Mouse (Mus musculus) hindbrain, embryonic 11.5 days (tissue): ENCODE results near the gene Klrb1c. TPM values are rescaled to one million over a fixed set of nuclear protein-coding genes. Genes with fewer than 3 reads are reported as not detected.
"Not testable (repeated sequence)": the region's sequence is repeated elsewhere in the genome, so short reads cannot be mapped to it uniquely, and the experiment has no call there.

Source experiments
- ATAC-seq: fragments of 200-750 bp; cut with Nextera tagmentation; 2 replicates; pipeline ENCODE4 v1.8.0; 2017; ENCODE audit warnings: mild to moderate bottlenecking, moderate TSS enrichment, moderate library complexity; ENCODE audit not compliant: low FRiP score
- DNase-seq: peaks from one replicate; pipeline ENCODE4 v3.0.0-alpha.2; 2015; ENCODE audit warnings: low spot score
- H3K27ac ChIP-seq: fragments of 300-500 bp; sonication (generic); 2 replicates; pipeline ENCODE4 v1.5.1; 2014; ENCODE audit warnings: mild to moderate bottlenecking, low read depth, low read length
- H3K27me3 ChIP-seq: fragments of 300-500 bp; sonication (generic); 2 replicates; pipeline ENCODE4 v1.6.1; 2014; ENCODE audit warnings: mild to moderate bottlenecking, low read length, moderate library complexity, mixed read lengths; ENCODE audit not compliant: control insufficient read depth, insufficient read depth
- H3K36me3 ChIP-seq: fragments of 300-500 bp; sonication (generic); 2 replicates; pipeline ENCODE4 v1.6.1; 2014; ENCODE audit warnings: mild to moderate bottlenecking, low read length, moderate library complexity, mixed read lengths; ENCODE audit not compliant: control insufficient read depth, insufficient read depth
- H3K4me1 ChIP-seq: fragments of 300-500 bp; sonication (generic); replicated peaks from 2 replicates; pipeline ENCODE4 v1.6.1; 2014; ENCODE audit warnings: low read length, mixed read lengths; ENCODE audit not compliant: control insufficient read depth, insufficient read depth
- H3K4me2 ChIP-seq: fragments of 300-500 bp; sonication (generic); replicated peaks from 2 replicates; pipeline ENCODE4 v1.6.1; 2014; ENCODE audit warnings: mild to moderate bottlenecking, low read depth, low read length
- H3K4me3 ChIP-seq: fragments of 300-500 bp; sonication (generic); 2 replicates; pipeline ENCODE4 v1.5.1; 2014; ENCODE audit warnings: low read depth, low read length
- H3K9ac ChIP-seq: fragments of 300-500 bp; sonication (generic); 2 replicates; pipeline ENCODE4 v1.6.1; 2014; ENCODE audit warnings: low read depth, low read length
- H3K9me3 ChIP-seq: fragments of 300-500 bp; sonication (generic); 2 replicates; pipeline ENCODE4 v1.6.1; 2016; ENCODE audit warnings: low read length; ENCODE audit not compliant: control insufficient read depth
- WGBS: fragments of 180-500 bp; shearing (Covaris S2); extraction: QIAGEN DNeasy Blood & Tissue Kit; methylation state at CpG from one replicate; pipeline ENCODE4 v1.1.7; 2014; 5-methylcytosine and 5-hydroxymethylcytosine counted together
- polyA plus RNA-seq: library from polyadenylated mRNA; unstranded; fragments of >200 nt; fragmentation: Nextera tagmentation; extraction: Ambion mirVana; gene quantifications from 2 replicates; pipeline ENCODE4 v1.2.1, GENCODE M21; 2014

The Klrb1c gene
- polyA plus RNA-seq, 1 experiment from 2014 or later: not detected

DNA sequence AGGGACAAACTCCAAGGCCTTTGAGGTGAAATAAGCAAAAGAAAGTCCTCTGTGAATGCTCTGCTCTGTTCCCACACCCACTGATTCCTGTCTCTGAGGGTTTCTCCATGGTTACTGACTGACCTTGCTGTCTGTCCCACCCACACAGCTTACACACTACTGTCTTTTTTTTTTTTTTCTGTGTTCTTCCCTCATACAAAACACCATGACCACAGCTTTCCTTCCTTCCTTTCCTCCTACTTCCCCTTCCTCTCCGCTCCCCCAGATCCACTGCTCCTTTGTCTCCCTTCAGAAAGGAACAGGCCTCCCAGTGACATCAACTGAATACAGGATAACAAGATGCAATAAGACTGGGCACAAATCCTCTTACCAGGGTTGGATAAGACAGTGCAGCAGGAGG is 498 bp downstream of the Klrb1c start:
- ATAC-seq (no peak), DNase-seq (no peak)
- 82% methylated on average over 1 of the region's 1 CpGs for WGBS
- no peak overlapping the region for H3K4me3 ChIP-seq
- H3K27ac ChIP-seq: no peak overlapping the region
- H3K9me3 ChIP-seq: no peaks in the 10 kb centered on the region
- no peak overlapping the region for H3K4me2 ChIP-seq
- no peaks in the 10 kb centered on the region for H3K27me3 ChIP-seq
- H3K36me3 ChIP-seq: no peaks in the 10 kb centered on the region
- H3K4me1 ChIP-seq: no peaks in the 10 kb centered on the region
- no peak overlapping the region for H3K9ac ChIP-seq

DNA sequence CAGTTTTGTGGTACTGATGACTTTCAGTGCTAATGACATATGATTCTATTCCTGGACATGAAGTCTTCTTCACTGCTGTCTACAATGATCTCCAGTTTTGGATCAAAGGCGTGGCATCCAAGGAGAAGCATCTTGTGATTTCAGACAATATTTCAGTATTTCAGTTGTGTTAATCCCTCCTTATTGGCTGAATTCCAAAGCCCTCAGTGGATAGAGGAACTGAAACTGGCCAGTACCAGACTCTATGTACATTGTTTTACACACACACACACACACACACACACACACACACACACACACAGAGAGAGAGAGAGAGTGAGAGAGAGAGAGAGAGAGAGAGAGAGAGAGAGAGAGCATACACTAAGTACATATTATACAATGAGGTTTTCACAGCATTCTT is 2.6 kb downstream of the Klrb1c start:
- not testable (repeated sequence) for H3K9me3 ChIP-seq, ATAC-seq, H3K27me3 ChIP-seq, H3K4me2 ChIP-seq, H3K9ac ChIP-seq, H3K27ac ChIP-seq, H3K36me3 ChIP-seq, DNase-seq, H3K4me3 ChIP-seq, H3K4me1 ChIP-seq
- WGBS: 73% methylated on average over 1 of the region's 1 CpGs

DNA sequence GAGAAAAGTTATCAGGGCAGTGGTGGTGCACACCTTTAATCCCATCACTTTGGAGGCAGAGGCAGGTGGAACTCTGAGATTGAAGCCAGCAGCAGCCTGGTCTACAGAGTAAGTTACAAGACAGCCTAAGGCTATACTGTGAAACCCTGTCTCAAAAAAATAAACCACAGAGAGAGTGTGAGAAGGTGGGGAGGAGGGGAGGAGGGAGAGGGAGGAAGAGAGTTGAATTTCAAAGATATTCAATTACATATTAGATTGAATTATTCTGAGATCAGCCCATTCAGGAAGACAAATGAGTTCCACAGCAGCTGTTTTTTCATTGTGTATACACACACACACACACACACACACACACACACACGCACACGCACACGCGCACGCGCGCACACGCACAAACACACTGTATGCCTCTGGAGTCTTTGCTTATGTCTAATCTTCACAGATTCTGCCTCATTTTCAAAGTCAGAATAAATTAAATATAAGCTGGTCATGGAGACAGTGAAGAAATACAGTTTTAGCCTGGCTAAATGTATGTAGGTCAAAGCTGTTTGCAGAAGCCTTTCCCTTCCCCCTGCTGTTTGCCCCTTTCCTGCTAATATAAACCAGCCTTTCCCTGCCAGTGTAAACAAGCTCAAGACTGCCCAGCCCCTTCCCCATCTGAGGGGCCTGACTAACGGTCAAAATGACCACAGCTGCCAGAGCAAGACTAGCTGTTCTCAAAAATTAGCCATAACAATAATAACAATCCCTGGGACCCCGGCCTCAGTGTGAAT is 19.3 kb downstream of the Klrb1c start:
- ATAC-seq (no peak), DNase-seq (peak; percentile 38)
- Histone ChIP-seq H3K9ac (no peak overlapping the region), H3K4me2 (no peak overlapping the region), H3K4me3 (no peak overlapping the region), H3K9me3 (no peaks in the 10 kb centered on the region), H3K27ac (0 out of 2 replicates have a peak overlapping the region, but pooled peaks have one; percentile 17), H3K36me3 (no peaks in the 10 kb centered on the region), H3K4me1 (no peaks in the 10 kb centered on the region), H3K27me3 (no peaks in the 10 kb centered on the region)
- 82% methylated on average over 10 of the region's 10 CpGs for WGBS

DNA sequence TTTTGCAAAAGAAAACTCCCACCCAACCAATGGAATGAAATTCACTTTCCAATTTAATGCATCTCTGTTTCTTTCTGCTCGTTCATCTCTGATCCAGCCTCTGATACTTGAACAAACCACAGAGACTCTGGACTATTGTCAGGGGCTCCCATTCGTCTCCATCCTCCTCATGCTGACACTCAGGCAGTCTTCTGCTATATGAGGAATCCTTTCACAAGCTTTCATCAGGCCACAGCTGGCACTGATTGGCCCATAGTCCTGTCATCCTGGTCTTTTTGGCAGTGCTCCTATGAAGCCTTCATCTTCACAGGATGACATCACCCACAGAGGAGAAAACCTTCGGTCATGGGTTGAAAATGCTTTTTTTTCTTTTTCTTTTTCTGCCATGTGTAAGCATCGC is 21.0 kb downstream of the Klrb1c start:
- Histone ChIP-seq H3K4me3 (no peak overlapping the region), H3K4me1 (no peaks in the 10 kb centered on the region), H3K27ac (no peak overlapping the region), H3K36me3 (no peaks in the 10 kb centered on the region), H3K9ac (no peak overlapping the region), H3K27me3 (no peaks in the 10 kb centered on the region), H3K9me3 (no peaks in the 10 kb centered on the region), H3K4me2 (no peak overlapping the region)
- no peak for DNase-seq
- WGBS: 78% methylated on average over 4 of the region's 4 CpGs
- no peak for ATAC-seq

DNA sequence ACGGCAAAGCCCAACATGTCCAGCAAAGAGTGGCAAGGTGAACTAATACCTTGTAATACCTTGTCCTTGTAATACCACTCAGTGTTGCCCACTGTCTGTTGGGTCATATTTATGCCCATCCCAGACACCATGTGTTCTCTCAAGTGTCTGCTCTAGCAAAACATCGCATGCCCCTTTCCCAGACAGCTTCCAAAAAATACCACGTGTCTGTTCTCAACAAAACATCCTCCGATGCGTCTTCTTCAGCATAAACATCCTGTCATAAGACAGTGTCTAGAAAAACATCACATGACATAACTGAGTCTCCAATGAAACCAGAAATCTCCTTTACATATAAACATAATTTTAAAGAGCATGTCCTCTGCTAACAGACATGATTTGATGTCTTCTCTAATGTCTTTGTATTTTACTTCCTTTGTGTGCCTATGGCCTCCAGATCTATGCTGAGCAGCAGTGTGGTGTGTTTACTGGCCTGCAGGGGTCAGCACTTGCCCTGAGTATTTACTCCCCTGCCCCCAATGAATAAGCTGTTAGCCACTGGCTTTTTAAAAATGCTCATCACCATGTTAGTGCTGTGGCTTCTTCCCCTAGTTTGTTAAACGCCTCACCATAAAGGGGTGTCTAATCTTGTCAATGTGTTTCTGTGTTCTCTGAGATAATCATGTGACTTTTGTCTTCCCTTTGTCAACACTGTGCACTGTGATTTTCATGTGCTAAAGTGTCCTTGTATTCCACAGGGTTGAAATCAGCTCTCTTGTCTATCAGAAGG is 22.3 kb downstream of the Klrb1c start:
- not testable (repeated sequence) for H3K9ac ChIP-seq, H3K4me2 ChIP-seq, H3K27ac ChIP-seq, H3K36me3 ChIP-seq, H3K4me1 ChIP-seq, H3K4me3 ChIP-seq, H3K27me3 ChIP-seq, H3K9me3 ChIP-seq
- ATAC-seq: peak; percentile 26; the same call in 1 of the 2 replicates
- 72% methylated on average over 6 of the region's 6 CpGs for WGBS
- DNase-seq: peak; percentile 73

GRCm38 (mm10) chr6:128765211-128765610 is 23.8 kb downstream of the Klrb1c start:
- ATAC-seq: no peak
- no peak for DNase-seq
- Histone ChIP-seq H3K9me3 (no peaks in the 10 kb centered on the region), H3K27me3 (no peaks in the 10 kb centered on the region), H3K9ac (no peak overlapping the region), H3K4me3 (no peak overlapping the region), H3K4me2 (no peak overlapping the region), H3K4me1 (no peaks in the 10 kb centered on the region), H3K36me3 (no peaks in the 10 kb centered on the region), H3K27ac (no peak overlapping the region)
- 81% methylated on average over 1 of the region's 1 CpGs for WGBS

GRCm38 (mm10) chr6:128764598-128764997 is 24.4 kb downstream of the Klrb1c start:
- Histone ChIP-seq H3K27me3 (no peaks in the 10 kb centered on the region), H3K4me3 (peak overlapping the region; percentile 27), H3K4me1 (no peaks in the 10 kb centered on the region), H3K9me3 (no peaks in the 10 kb centered on the region), H3K36me3 (no peaks in the 10 kb centered on the region), H3K9ac (no peak overlapping the region), H3K27ac (no peak overlapping the region), H3K4me2 (peak overlapping the region; percentile 9; the same call in 1 of the 2 replicates)
- DNase-seq (no peak), ATAC-seq (no peak)
- 22% methylated on average over 5 of the region's 5 CpGs for WGBS

DNA sequence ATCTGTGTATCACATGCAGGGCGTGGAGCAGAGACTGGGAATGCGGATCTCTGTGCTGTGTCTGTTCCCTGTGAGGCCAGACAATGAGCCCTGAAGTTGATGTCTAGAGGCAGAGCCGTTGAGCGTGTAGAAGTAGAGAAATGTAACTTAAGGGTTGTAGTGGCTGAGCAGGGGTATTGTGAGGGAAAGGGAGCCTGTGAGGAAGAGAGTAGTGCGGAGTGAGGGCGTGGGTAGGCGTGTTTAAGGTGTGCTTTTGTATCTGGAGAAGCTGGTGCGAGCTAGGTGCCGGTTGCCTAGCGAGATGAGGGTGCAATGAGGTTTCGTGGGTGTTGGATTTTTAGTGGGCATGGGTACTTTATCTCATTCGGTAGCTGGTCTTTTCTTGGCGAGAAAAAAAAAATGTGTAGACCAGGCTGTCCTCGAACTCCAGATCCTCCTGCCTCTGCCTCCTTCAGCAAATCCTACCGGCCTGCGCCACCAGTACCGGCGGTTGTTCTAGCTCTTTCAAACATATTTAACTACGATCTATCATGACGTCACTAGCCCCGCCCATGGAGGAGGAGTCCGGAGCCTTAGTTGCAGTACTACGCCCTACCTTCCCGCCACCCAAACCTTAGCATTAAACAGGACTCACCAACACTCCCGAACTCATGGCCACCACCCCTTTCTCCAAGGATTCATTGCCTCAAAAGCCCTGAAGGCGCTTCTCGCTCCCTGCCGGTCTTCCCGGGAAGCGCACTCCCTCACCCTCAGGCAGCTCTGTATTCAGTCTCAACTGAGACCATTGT is 25.1 kb downstream of the Klrb1c start:
- peak overlapping the region; percentile 65; the same call in 1 of the 2 replicates for H3K27ac ChIP-seq
- DNase-seq: peak; percentile 97
- no peaks in the 10 kb centered on the region for H3K9me3 ChIP-seq
- peak overlapping the region; percentile 63 for H3K9ac ChIP-seq
- ATAC-seq: peak; percentile 90
- H3K36me3 ChIP-seq: no peaks in the 10 kb centered on the region
- no peaks in the 10 kb centered on the region for H3K4me1 ChIP-seq
- H3K4me3 ChIP-seq: peak overlapping the region; percentile 57
- no peaks in the 10 kb centered on the region for H3K27me3 ChIP-seq
- 2% methylated on average over 30 of the region's 30 CpGs for WGBS
- peak overlapping the region; percentile 59 for H3K4me2 ChIP-seq
